Mouse (Mus musculus): ENCODE data around the gene Speer4f1.

- TF ChIP-seq POLR2A (IDR thresholded peaks at IDR 0.05; ENCODE audit: control insufficient read depth, low read depth, low read length) = no peak
- no peak for TF ChIP-seq CTCF (IDR thresholded peaks at IDR 0.05; ENCODE audit: control insufficient read depth, insufficient read depth, insufficient replicate concordance, low read depth, low read length)
Measured at GRCm38 (mm10) chr5:17495616-17496015, 19.7 kb downstream of the Speer4f1 start.
